Mouse (Mus musculus) midbrain, embryonic 11.5 days (tissue): ENCODE measurements around the gene 4931400O07Rik. TPM values are rescaled to one million over a fixed set of nuclear protein-coding genes. Genes with fewer than 3 reads are reported as not detected.

Source experiments
- ATAC-seq: fragments of 200-750 bp; cut with Nextera tagmentation; 2 replicates; pipeline ENCODE4 v1.8.0; 2017; ENCODE audit warnings: moderate TSS enrichment, moderate library complexity; ENCODE audit not compliant: low FRiP score
- DNase-seq: peaks from one replicate; pipeline ENCODE4 v3.0.0; 2015; ENCODE audit warnings: low spot score; ENCODE audit errors: missing footprints
- H3K27ac ChIP-seq: fragments of 300-500 bp; sonication (generic); 2 replicates; pipeline ENCODE4 v1.5.1; 2014; ENCODE audit warnings: low read depth, low read length
- H3K27me3 ChIP-seq: fragments of 300-500 bp; sonication (generic); 2 replicates; pipeline ENCODE4 v1.6.1; 2014; ENCODE audit warnings: mild to moderate bottlenecking, low read length, moderate library complexity, mixed read lengths; ENCODE audit not compliant: control insufficient read depth, insufficient read depth
- H3K36me3 ChIP-seq: fragments of 300-500 bp; sonication (generic); 2 replicates; pipeline ENCODE4 v1.6.1; 2014; ENCODE audit warnings: mild to moderate bottlenecking, low read length, moderate library complexity, mixed read lengths; ENCODE audit not compliant: control insufficient read depth, insufficient read depth
- H3K4me1 ChIP-seq: fragments of 300-500 bp; sonication (generic); 2 replicates; pipeline ENCODE4 v1.6.1; 2014; ENCODE audit warnings: low read length; ENCODE audit not compliant: control insufficient read depth, insufficient read depth
- H3K4me2 ChIP-seq: fragments of 300-500 bp; sonication (generic); 2 replicates; pipeline ENCODE4 v1.6.1; 2014; ENCODE audit warnings: mild to moderate bottlenecking, moderate library complexity
- H3K4me3 ChIP-seq: fragments of 300-500 bp; sonication (generic); 2 replicates; pipeline ENCODE4 v1.5.1; 2014; ENCODE audit warnings: low read depth, low read length
- H3K9ac ChIP-seq: fragments of 300-500 bp; sonication (generic); 2 replicates; pipeline ENCODE4 v1.6.1; 2014; ENCODE audit warnings: low read length
- H3K9me3 ChIP-seq: fragments of 300-500 bp; sonication (generic); 2 replicates; pipeline ENCODE4 v1.6.1; 2016; ENCODE audit warnings: low read length; ENCODE audit not compliant: control insufficient read depth
- WGBS: fragments of 180-500 bp; shearing (Covaris S2); extraction: QIAGEN DNeasy Blood & Tissue Kit; methylation state at CpG from one replicate; pipeline ENCODE4 v1.1.7; 2014; 5-methylcytosine and 5-hydroxymethylcytosine counted together
- polyA plus RNA-seq: library from polyadenylated mRNA; unstranded; fragments of >200 nt; fragmentation: Nextera tagmentation; extraction: Ambion mirVana; gene quantifications from 2 replicates; pipeline ENCODE4 v1.2.1, GENCODE M21; 2014

The 4931400O07Rik gene
- not detected in 2 replicates for polyA plus RNA-seq

DNA sequence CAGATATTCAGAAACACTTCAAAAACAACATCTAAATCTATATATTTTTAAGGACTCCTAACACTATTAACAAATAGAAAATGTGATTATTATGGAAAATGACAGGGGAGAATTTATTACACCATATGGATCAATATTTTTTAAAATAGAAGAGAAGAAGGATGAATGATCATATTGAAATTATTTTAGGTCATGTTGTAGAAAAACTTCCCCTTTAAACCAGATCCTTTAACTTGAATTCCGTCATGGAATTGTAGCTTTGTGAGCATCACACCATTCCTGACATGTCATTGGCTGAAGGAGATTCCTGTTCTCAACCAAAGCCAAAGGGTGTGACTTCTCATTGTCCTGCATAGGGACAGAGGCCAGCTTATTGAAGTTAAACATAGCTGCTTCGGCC lies at the start of gene 4931400O07Rik:
4931400O07Rik (plus strand) TSS at position 301 of the 400 bp plus-strand sequence.
- no peaks in the 10 kb centered on the region for H3K36me3 ChIP-seq
- WGBS: 81% methylated on average over 2 of the region's 2 CpGs
- H3K4me3 ChIP-seq: no peak within 1 kb of the TSS

More for the DNA sequence above, at the start of gene 4931400O07Rik:
- Histone ChIP-seq H3K27ac (no peak within 1 kb of the TSS), H3K9ac (no peak within 1 kb of the TSS), H3K9me3 (no peaks in the 10 kb centered on the region), H3K27me3 (no peaks in the 10 kb centered on the region), H3K4me2 (no peak within 1 kb of the TSS), H3K4me1 (no peaks in the 10 kb centered on the region)
- DNase-seq (no peak), ATAC-seq (no peak)

Other genes with a start within 250 kb of the 4931400O07Rik start
- gene 4933402E13Rik, start 184.5 kb upstream of the 4931400O07Rik start, polyA plus RNA-seq: not detected in 2 replicates